Mouse (Mus musculus) heart, embryonic 16.5 days (tissue): ENCODE measurements at regions not wholly inside any gene's neighbourhood (a gene's known extent, or its start where the extent isn't known, plus 50 kb on each side); places are given as distances from the start of the nearest gene placed in this dataset.

ENCODE experiments used
- ATAC-seq: fragments of 200-750 bp; cut with Nextera tagmentation; replicated peaks from 2 replicates; pipeline ENCODE4 v1.8.0; 2017; ENCODE audit warnings: moderate number of reproducible peaks; ENCODE audit not compliant: insufficient read depth, low FRiP score; ENCODE audit errors: extremely low read depth
- H3K27ac ChIP-seq: fragments of 300-500 bp; sonication (generic); 2 replicates; pipeline ENCODE4 v1.5.1; 2014; ENCODE audit warnings: mild to moderate bottlenecking, low read length, control low read depth, moderate library complexity
- H3K27me3 ChIP-seq: fragments of 300-500 bp; sonication (generic); 2 replicates; pipeline ENCODE4 v1.6.1; 2014; ENCODE audit warnings: low read length, mixed read lengths; ENCODE audit not compliant: control insufficient read depth, insufficient read depth
- H3K36me3 ChIP-seq: fragments of 300-500 bp; sonication (generic); 2 replicates; pipeline ENCODE4 v1.6.1; 2014; ENCODE audit not compliant: control insufficient read depth, insufficient read depth
- H3K4me1 ChIP-seq: fragments of 300-500 bp; sonication (generic); 2 replicates; pipeline ENCODE4 v1.6.1; 2014; ENCODE audit warnings: low read length, mixed read lengths; ENCODE audit not compliant: control insufficient read depth, insufficient read depth
- H3K4me2 ChIP-seq: fragments of 300-500 bp; sonication (generic); 2 replicates; pipeline ENCODE4 v1.6.1; 2014; ENCODE audit warnings: low read depth, mild to moderate bottlenecking, control low read depth, low read length
- H3K4me3 ChIP-seq: fragments of 300-500 bp; sonication (generic); 2 replicates; pipeline ENCODE4 v1.5.1; 2014; ENCODE audit warnings: mild to moderate bottlenecking, control low read depth, low read length
- H3K9ac ChIP-seq: fragments of 300-500 bp; sonication (generic); 2 replicates; pipeline ENCODE4 v1.6.1; 2014; ENCODE audit warnings: low read length, control low read depth
- H3K9me3 ChIP-seq: fragments of 300-500 bp; sonication (generic); replicated peaks from 2 replicates; pipeline ENCODE4 v1.6.1; 2016; ENCODE audit warnings: low read length; ENCODE audit not compliant: control insufficient read depth
- WGBS: fragments of 180-500 bp; shearing (Covaris S2); extraction: QIAGEN DNeasy Blood & Tissue Kit; methylation state at CpG from one replicate; pipeline ENCODE4 v1.1.7; 2014; 5-methylcytosine and 5-hydroxymethylcytosine counted together

- H3K36me3 ChIP-seq, result no peaks in the 10 kb centered on the region
- H3K9me3 ChIP-seq, result no peaks in the 10 kb centered on the region
- no peak overlapping the region for H3K4me3 ChIP-seq
- ATAC-seq, result no peak
- no peak overlapping the region for H3K27ac ChIP-seq
- H3K4me2 ChIP-seq, result no peak overlapping the region
- no peaks in the 10 kb centered on the region for H3K27me3 ChIP-seq
- no peak overlapping the region for H3K9ac ChIP-seq
- H3K4me1 ChIP-seq, result peaks cover 2% of the 10 kb centered on the region; the same call in 1 of the 2 replicates
- 74% methylated on average over 16 of the region's 16 CpGs for WGBS
Observed at GRCm38 (mm10) chr2:50377609-50378413, 81.2 kb upstream of the Mmadhc start.

GRCm38 (mm10) chr2:50373626-50374025, 77.0 kb upstream of the Mmadhc start:
- H3K9ac ChIP-seq, result no peak overlapping the region
- H3K27ac ChIP-seq, result no peak overlapping the region
- WGBS, result 14% methylated on average over 2 of the region's 2 CpGs
- no peak for ATAC-seq
- H3K9me3 ChIP-seq, result no peaks in the 10 kb centered on the region
- no peak overlapping the region for H3K4me2 ChIP-seq
- no peaks in the 10 kb centered on the region for H3K27me3 ChIP-seq
- H3K36me3 ChIP-seq, result no peaks in the 10 kb centered on the region
- H3K4me3 ChIP-seq, result no peak overlapping the region
- peaks cover 2% of the 10 kb centered on the region; the same call in 1 of the 2 replicates for H3K4me1 ChIP-seq

- ATAC-seq, result no peak
- Histone ChIP-seq H3K9ac (no peak overlapping the region), H3K4me3 (no peak overlapping the region), H3K9me3 (no peaks in the 10 kb centered on the region), H3K27ac (no peak overlapping the region), H3K36me3 (no peaks in the 10 kb centered on the region), H3K27me3 (no peaks in the 10 kb centered on the region), H3K4me1 (peaks cover 2% of the 10 kb centered on the region; the same call in 1 of the 2 replicates), H3K4me2 (no peak overlapping the region)
- 79% methylated on average over 7 of the region's 7 CpGs for WGBS
Observed at GRCm38 (mm10) chr2:50373006-50373405, 76.4 kb upstream of the Mmadhc start.

GRCm38 (mm10) chr2:50368831-50369230, 72.2 kb upstream of the Mmadhc start:
- Histone ChIP-seq H3K4me2 (no peak overlapping the region), H3K27me3 (no peaks in the 10 kb centered on the region), H3K4me1 (peaks cover 2% of the 10 kb centered on the region; the same call in 1 of the 2 replicates), H3K36me3 (no peaks in the 10 kb centered on the region), H3K9ac (no peak overlapping the region), H3K27ac (no peak overlapping the region), H3K4me3 (no peak overlapping the region), H3K9me3 (no peaks in the 10 kb centered on the region)
- 81% methylated on average over 4 of the region's 4 CpGs for WGBS
- no peak for ATAC-seq

GRCm38 (mm10) chr2:50368351-50368750, 71.8 kb upstream of the Mmadhc start:
- no peaks in the 10 kb centered on the region for H3K9me3 ChIP-seq
- H3K27me3 ChIP-seq, result no peaks in the 10 kb centered on the region
- no peak overlapping the region for H3K4me2 ChIP-seq
- no peaks in the 10 kb centered on the region for H3K36me3 ChIP-seq
- H3K4me1 ChIP-seq, result no peaks in the 10 kb centered on the region; the same call in 1 of the 2 replicates
- H3K9ac ChIP-seq, result no peak overlapping the region
- ATAC-seq, result no peak
- no peak overlapping the region for H3K27ac ChIP-seq
- H3K4me3 ChIP-seq, result no peak overlapping the region
- 70% methylated on average over 6 of the region's 6 CpGs for WGBS

- WGBS, result 81% methylated on average over 6 of the region's 6 CpGs
- Histone ChIP-seq H3K27me3 (no peaks in the 10 kb centered on the region), H3K4me2 (no peak overlapping the region), H3K4me3 (no peak overlapping the region), H3K9me3 (no peaks in the 10 kb centered on the region), H3K9ac (no peak overlapping the region), H3K36me3 (no peaks in the 10 kb centered on the region), H3K4me1 (no peaks in the 10 kb centered on the region), H3K27ac (no peak overlapping the region)
- ATAC-seq, result no peak
Observed at GRCm38 (mm10) chr2:50365221-50365620, 68.6 kb upstream of the Mmadhc start.

GRCm38 (mm10) chr2:50356089-50356488, 59.5 kb upstream of the Mmadhc start:
- WGBS, result 68% methylated on average over 2 of the region's 2 CpGs
- H3K4me1 ChIP-seq, result no peaks in the 10 kb centered on the region
- H3K27ac ChIP-seq, result no peak overlapping the region
- no peak overlapping the region for H3K4me3 ChIP-seq
- no peaks in the 10 kb centered on the region for H3K9me3 ChIP-seq
- H3K4me2 ChIP-seq, result no peak overlapping the region
- no peak overlapping the region for H3K9ac ChIP-seq
- no peaks in the 10 kb centered on the region for H3K27me3 ChIP-seq
- H3K36me3 ChIP-seq, result no peaks in the 10 kb centered on the region
- no peak for ATAC-seq

- no peak overlapping the region for H3K4me3 ChIP-seq
- no peaks in the 10 kb centered on the region for H3K9me3 ChIP-seq
- no peak overlapping the region for H3K27ac ChIP-seq
- no peaks in the 10 kb centered on the region for H3K36me3 ChIP-seq
- no peak for ATAC-seq
- no peaks in the 10 kb centered on the region for H3K27me3 ChIP-seq
- H3K9ac ChIP-seq, result no peak overlapping the region
- H3K4me1 ChIP-seq, result no peaks in the 10 kb centered on the region
- 74% methylated on average over 10 of the region's 10 CpGs for WGBS
- H3K4me2 ChIP-seq, result no peak overlapping the region
Observed at GRCm38 (mm10) chr2:50347486-50348265, 51.1 kb upstream of the Mmadhc start.
